Mouse (Mus musculus): ENCODE data around the gene Kpna2. TPM values are rescaled to one million over a fixed set of nuclear protein-coding genes. Genes with fewer than 3 reads are reported as not detected.

Gene Kpna2
- total RNA-seq, 2 experiments from 2014 or later, result 23.3 to 23.9 TPM

Other genes with a start within 250 kb of the Kpna2 start
- gene Pecam1, start 248.9 kb downstream of the Kpna2 start, total RNA-seq (2021), result 10 to 100 TPM; 14.3 to 15.8 TPM
- under 1 TPM in 1 of 2 experiments, not detected in 1; 0.20 TPM for gene Milr1, start 248.3 kb downstream of the Kpna2 start, total RNA-seq (2021)
- gene Polg2, start 220.0 kb downstream of the Kpna2 start, total RNA-seq (2021), result 1 to 10 TPM; 4.0 to 4.9 TPM
- 100 to 1,000 TPM; 768 to 775 TPM for gene Ddx5, start 210.4 kb downstream of the Kpna2 start, total RNA-seq (2021)
- 10 to 100 TPM; 10.3 to 10.7 TPM for gene Cep95, start 210.3 kb downstream of the Kpna2 start, total RNA-seq (2021)
- 10 to 100 TPM; 28.4 to 29.4 TPM for gene Smurf2, start 78.8 kb downstream of the Kpna2 start, total RNA-seq (2021)
- gene 1810010H24Rik, start 26.1 kb upstream of the Kpna2 start, total RNA-seq (2021), result 1 to 10 TPM; 2.6 to 3.3 TPM
- gene Bptf, start 132.6 kb upstream of the Kpna2 start, total RNA-seq (2021), result 10 to 100 TPM; 71.7 to 74.0 TPM
- 10 to 100 TPM; 22.9 to 25.4 TPM for gene Nol11, start 189.8 kb upstream of the Kpna2 start, total RNA-seq (2021)